Mouse (Mus musculus) midbrain, embryonic 14.5 days (tissue): ENCODE measurements around the gene Dnm3. TPM values are rescaled to one million over a fixed set of nuclear protein-coding genes. Genes with fewer than 3 reads are reported as not detected.

Experiments used
- ATAC-seq: fragments of 200-750 bp; cut with Nextera tagmentation; 2 replicates; pipeline ENCODE4 v1.8.0; 2017; ENCODE audit warnings: moderate number of reproducible peaks, moderate library complexity; ENCODE audit not compliant: low FRiP score, low TSS enrichment
- DNase-seq: peaks from one replicate; pipeline ENCODE4 v3.0.0-alpha.2; 2015
- H3K27ac ChIP-seq: fragments of 300-500 bp; sonication (generic); replicated peaks from 2 replicates; pipeline ENCODE4 v1.5.1; 2014; ENCODE audit warnings: mild to moderate bottlenecking, low read depth, low read length, moderate library complexity
- H3K27me3 ChIP-seq: fragments of 300-500 bp; sonication (generic); 2 replicates; pipeline ENCODE4 v1.6.1; 2014; ENCODE audit warnings: low read length, control low read depth, mixed read lengths; ENCODE audit not compliant: control insufficient read depth, insufficient read depth
- H3K36me3 ChIP-seq: fragments of 300-500 bp; sonication (generic); 2 replicates; pipeline ENCODE4 v1.6.1; 2014; ENCODE audit warnings: low read length, control low read depth; ENCODE audit not compliant: control insufficient read depth, insufficient read depth
- H3K4me1 ChIP-seq: fragments of 300-500 bp; sonication (generic); 2 replicates; pipeline ENCODE4 v1.6.1; 2014; ENCODE audit warnings: mild to moderate bottlenecking, antibody characterized with exemption, low read length, control low read depth; ENCODE audit not compliant: control insufficient read depth, insufficient read depth
- H3K4me2 ChIP-seq: fragments of 300-500 bp; sonication (generic); 2 replicates; pipeline ENCODE4 v1.6.1; 2014; ENCODE audit warnings: mild to moderate bottlenecking, low read length, moderate library complexity
- H3K4me3 ChIP-seq: fragments of 300-500 bp; sonication (generic); replicated peaks from 2 replicates; pipeline ENCODE4 v1.5.1; 2014; ENCODE audit warnings: low read depth, low read length
- H3K9ac ChIP-seq: fragments of 300-500 bp; sonication (generic); replicated peaks from 2 replicates; pipeline ENCODE4 v1.6.1; 2014; ENCODE audit warnings: mild to moderate bottlenecking, low read length, moderate library complexity
- H3K9me3 ChIP-seq: fragments of 300-500 bp; sonication (generic); 2 replicates; pipeline ENCODE4 v1.6.1; 2016; ENCODE audit warnings: low read length, control low read depth, mixed read lengths; ENCODE audit not compliant: control insufficient read depth
- WGBS: fragments of 180-500 bp; shearing (Covaris S2); extraction: QIAGEN DNeasy Blood & Tissue Kit; methylation state at CpG from one replicate; pipeline ENCODE4 v1.1.7; 2014; 5-methylcytosine and 5-hydroxymethylcytosine counted together
- polyA plus RNA-seq: library from polyadenylated mRNA; unstranded; fragments of >200 nt; fragmentation: Nextera tagmentation; extraction: Ambion mirVana; gene quantifications from 2 replicates; pipeline ENCODE4 v1.2.1, GENCODE M21; 2014

The Dnm3 gene
- polyA plus RNA-seq, 1 experiment from 2014 or later, result 62.0 TPM

- Histone ChIP-seq H3K27me3 (no peaks in the 10 kb centered on the region), H3K4me1 (no peaks in the 10 kb centered on the region), H3K4me3 (no peak overlapping the region), H3K9ac (no peak overlapping the region), H3K9me3 (no peaks in the 10 kb centered on the region), H3K36me3 (no peaks in the 10 kb centered on the region), H3K27ac (no peak overlapping the region), H3K4me2 (no peak overlapping the region)
- DNase-seq (no peak), ATAC-seq (no peak)
These were observed 255.5 kb downstream of the Dnm3 start for GRCm38 (mm10) chr1:162222353-162222752.

GRCm38 (mm10) chr1:162221801-162222301 lies 256.0 kb downstream of the Dnm3 start:
- H3K9ac ChIP-seq, result no peak overlapping the region
- H3K9me3 ChIP-seq, result no peaks in the 10 kb centered on the region
- no peak overlapping the region for H3K4me3 ChIP-seq
- WGBS, result 76% methylated on average over 4 of the region's 4 CpGs
- H3K27me3 ChIP-seq, result no peaks in the 10 kb centered on the region
- DNase-seq (no peak), ATAC-seq (no peak)
- no peaks in the 10 kb centered on the region for H3K4me1 ChIP-seq
- no peak overlapping the region for H3K27ac ChIP-seq
- no peaks in the 10 kb centered on the region for H3K36me3 ChIP-seq
- H3K4me2 ChIP-seq, result no peak overlapping the region

- H3K27ac ChIP-seq, result no peak overlapping the region
- no peak for DNase-seq
These were observed 256.9 kb downstream of the Dnm3 start for GRCm38 (mm10) chr1:162220891-162221290.

GRCm38 (mm10) chr1:162219781-162220180 lies 258.1 kb downstream of the Dnm3 start:
- Histone ChIP-seq H3K9ac (no peak overlapping the region), H3K4me1 (no peaks in the 10 kb centered on the region), H3K9me3 (no peaks in the 10 kb centered on the region), H3K27me3 (no peaks in the 10 kb centered on the region), H3K27ac (no peak overlapping the region), H3K4me2 (no peak overlapping the region), H3K4me3 (no peak overlapping the region), H3K36me3 (no peaks in the 10 kb centered on the region)
- 94% methylated on average over 1 of the region's 1 CpGs for WGBS
- ATAC-seq, result no peak
- no peak for DNase-seq

More at GRCm38 (mm10) chr1:162220891-162221290, 256.9 kb downstream of the Dnm3 start:
- ATAC-seq, result no peak
- H3K27me3 ChIP-seq, result no peaks in the 10 kb centered on the region
- H3K36me3 ChIP-seq, result no peaks in the 10 kb centered on the region
- no peaks in the 10 kb centered on the region for H3K9me3 ChIP-seq
- H3K4me3 ChIP-seq, result no peak overlapping the region
- no peak overlapping the region for H3K9ac ChIP-seq
- no peak overlapping the region for H3K4me2 ChIP-seq
- H3K4me1 ChIP-seq, result no peaks in the 10 kb centered on the region

GRCm38 (mm10) chr1:162218530-162219180 lies 259.2 kb downstream of the Dnm3 start:
- Histone ChIP-seq H3K27me3 (no peaks in the 10 kb centered on the region), H3K27ac (no peak overlapping the region), H3K36me3 (no peaks in the 10 kb centered on the region), H3K9me3 (no peaks in the 10 kb centered on the region), H3K4me1 (no peaks in the 10 kb centered on the region), H3K9ac (no peak overlapping the region), H3K4me3 (no peak overlapping the region), H3K4me2 (no peak overlapping the region)
- DNase-seq (no peak), ATAC-seq (no peak)
- 86% methylated on average over 8 of the region's 8 CpGs for WGBS

GRCm38 (mm10) chr1:162217340-162217974 lies 260.4 kb downstream of the Dnm3 start:
- no peaks in the 10 kb centered on the region for H3K36me3 ChIP-seq
- H3K4me1 ChIP-seq, result no peaks in the 10 kb centered on the region
- H3K4me3 ChIP-seq, result no peak overlapping the region
- no peak for ATAC-seq
- H3K9ac ChIP-seq, result no peak overlapping the region
- H3K27ac ChIP-seq, result no peak overlapping the region
- no peaks in the 10 kb centered on the region for H3K27me3 ChIP-seq
- no peak for DNase-seq
- 82% methylated on average over 15 of the region's 15 CpGs for WGBS
- H3K9me3 ChIP-seq, result no peaks in the 10 kb centered on the region
- no peak overlapping the region for H3K4me2 ChIP-seq

- Histone ChIP-seq H3K36me3 (no peaks in the 10 kb centered on the region), H3K27ac (no peak overlapping the region), H3K9ac (no peak overlapping the region), H3K4me3 (no peak overlapping the region), H3K4me1 (no peaks in the 10 kb centered on the region), H3K27me3 (no peaks in the 10 kb centered on the region), H3K4me2 (no peak overlapping the region), H3K9me3 (no peaks in the 10 kb centered on the region)
- ATAC-seq (no peak), DNase-seq (no peak)
- WGBS, result 28% methylated on average over 4 of the region's 4 CpGs
These were observed 261.2 kb downstream of the Dnm3 start for GRCm38 (mm10) chr1:162216656-162217055.

- 74% methylated on average over 5 of the region's 5 CpGs for WGBS
These were observed 262.1 kb downstream of the Dnm3 start for GRCm38 (mm10) chr1:162215743-162216142.

GRCm38 (mm10) chr1:162213066-162213465 lies 264.8 kb downstream of the Dnm3 start:
- H3K4me3 ChIP-seq, result no peak overlapping the region
- no peak for ATAC-seq
- WGBS, result 95% methylated on average over 8 of the region's 8 CpGs

More at GRCm38 (mm10) chr1:162215743-162216142, 262.1 kb downstream of the Dnm3 start:
- H3K4me2 ChIP-seq, result no peak overlapping the region
- no peak overlapping the region for H3K4me3 ChIP-seq
- no peaks in the 10 kb centered on the region for H3K27me3 ChIP-seq
- ATAC-seq (no peak), DNase-seq (no peak)
- H3K9me3 ChIP-seq, result no peaks in the 10 kb centered on the region
- H3K9ac ChIP-seq, result no peak overlapping the region
- no peaks in the 10 kb centered on the region for H3K4me1 ChIP-seq
- H3K27ac ChIP-seq, result no peak overlapping the region
- H3K36me3 ChIP-seq, result no peaks in the 10 kb centered on the region

More at GRCm38 (mm10) chr1:162213066-162213465, 264.8 kb downstream of the Dnm3 start:
- Histone ChIP-seq H3K4me1 (peaks cover 8% of the 10 kb centered on the region), H3K9ac (no peak overlapping the region), H3K4me2 (no peak overlapping the region), H3K36me3 (no peaks in the 10 kb centered on the region), H3K9me3 (no peaks in the 10 kb centered on the region), H3K27ac (no peak overlapping the region), H3K27me3 (no peaks in the 10 kb centered on the region)
- DNase-seq, result no peak
